Mouse (Mus musculus): ENCODE results near the gene Dnajc5.

The Dnajc5 gene

DNA sequence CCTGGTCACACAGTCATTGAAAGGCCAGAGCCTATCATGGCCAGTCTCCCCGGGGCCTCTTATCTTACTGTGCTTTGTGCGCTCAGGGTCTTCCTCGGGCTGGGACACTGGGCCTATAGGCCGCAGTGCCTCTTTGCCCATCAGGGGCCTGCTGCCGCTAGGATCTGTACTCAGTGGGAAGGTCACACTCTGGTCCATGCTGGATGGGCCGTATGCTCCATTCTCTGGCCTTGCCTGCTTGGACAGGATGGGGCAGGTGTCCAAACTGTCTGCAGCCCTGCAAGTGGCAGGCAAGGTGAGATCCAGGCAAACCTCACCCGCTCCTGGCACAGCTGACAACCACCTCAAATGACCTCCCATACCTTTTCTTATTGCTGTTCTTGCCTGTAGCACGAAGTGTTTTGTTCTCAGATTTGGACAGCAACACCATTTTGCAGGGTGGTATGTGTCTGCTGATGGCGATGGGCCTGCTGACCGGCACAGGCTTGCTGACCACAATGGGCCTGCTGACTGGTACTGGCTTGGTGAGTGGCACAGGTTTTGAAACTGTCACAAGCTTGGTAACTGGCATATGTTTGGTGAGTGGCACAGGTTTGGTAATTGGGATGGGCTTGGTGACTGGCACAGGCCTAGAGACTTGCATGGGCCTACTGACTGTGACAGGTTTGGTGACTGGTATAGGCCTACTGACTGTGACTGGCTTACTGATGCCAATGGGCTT, 68.9 kb downstream of the Dnajc5 start:
- DNase-seq (ENCODE audit: low spot score) = no peak

GRCm38 (mm10) chr2:181589732-181590105, 69.4 kb downstream of the Dnajc5 start:
- DNase-seq (ENCODE audit: low spot score) = no peak

DNA sequence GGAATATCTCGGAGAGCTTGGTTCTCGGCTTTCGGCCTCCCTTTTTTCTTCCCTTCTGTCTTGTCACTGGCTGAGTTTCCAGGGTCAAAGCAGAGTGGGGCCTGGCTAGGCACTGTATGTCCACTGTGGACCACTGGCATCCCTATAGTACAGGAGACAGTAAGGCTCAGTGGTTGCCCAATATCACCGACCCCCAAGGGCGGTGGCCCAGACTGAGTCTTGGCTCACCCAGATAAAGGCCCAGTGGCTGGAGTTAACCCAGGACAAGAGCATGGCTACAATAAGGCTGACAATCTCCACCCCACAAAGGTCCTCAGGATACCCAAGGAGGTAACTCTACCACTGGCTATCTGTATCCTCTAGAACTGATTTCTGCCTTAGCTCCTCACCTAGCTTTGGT, 70.2 kb downstream of the Dnajc5 start:
- DNase-seq (ENCODE audit: low spot score) = no peak

GRCm38 (mm10) chr2:181591528-181592085, 71.3 kb downstream of the Dnajc5 start, which contains the start of gene Prpf6:
Gene Prpf6, plus strand, starts transcription at chr2:181591868.
- no peak for DNase-seq (ENCODE audit: low spot score)

- peak; percentile 61 for DNase-seq (ENCODE audit: low spot score)
Measured at GRCm38 (mm10) chr2:181592231-181593041, 72.2 kb downstream of the Dnajc5 start, which contains the start of gene Zfp512b. Gene Zfp512b, minus strand, starts transcription at chr2:181592803.

DNA sequence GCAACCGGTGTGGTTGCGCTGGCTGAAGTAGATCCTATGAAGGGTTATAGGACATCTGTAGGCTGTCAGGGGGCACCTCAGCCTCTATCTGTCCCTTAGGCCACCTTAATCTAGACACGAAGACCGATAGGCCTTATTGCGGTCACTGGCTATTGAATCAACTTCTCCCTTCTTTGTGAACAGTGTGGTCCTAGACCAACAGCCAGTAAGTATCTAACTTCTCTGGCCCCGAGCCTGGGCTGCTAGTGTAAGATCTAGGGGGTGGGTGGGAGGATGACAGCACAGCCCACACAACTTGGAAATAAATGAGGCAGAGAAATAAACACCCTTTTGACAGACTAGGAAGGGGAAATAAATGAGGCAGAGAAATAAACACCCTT, 72.7 kb downstream of the Dnajc5 start:
- DNase-seq (ENCODE audit: low spot score) = no peak

GRCm38 (mm10) chr2:181593937-181594336, 73.7 kb downstream of the Dnajc5 start:
- DNase-seq (ENCODE audit: low spot score) = no peak

GRCm38 (mm10) chr2:181594946-181595696, 74.8 kb downstream of the Dnajc5 start:
- DNase-seq (ENCODE audit: low spot score) = no peak

DNA sequence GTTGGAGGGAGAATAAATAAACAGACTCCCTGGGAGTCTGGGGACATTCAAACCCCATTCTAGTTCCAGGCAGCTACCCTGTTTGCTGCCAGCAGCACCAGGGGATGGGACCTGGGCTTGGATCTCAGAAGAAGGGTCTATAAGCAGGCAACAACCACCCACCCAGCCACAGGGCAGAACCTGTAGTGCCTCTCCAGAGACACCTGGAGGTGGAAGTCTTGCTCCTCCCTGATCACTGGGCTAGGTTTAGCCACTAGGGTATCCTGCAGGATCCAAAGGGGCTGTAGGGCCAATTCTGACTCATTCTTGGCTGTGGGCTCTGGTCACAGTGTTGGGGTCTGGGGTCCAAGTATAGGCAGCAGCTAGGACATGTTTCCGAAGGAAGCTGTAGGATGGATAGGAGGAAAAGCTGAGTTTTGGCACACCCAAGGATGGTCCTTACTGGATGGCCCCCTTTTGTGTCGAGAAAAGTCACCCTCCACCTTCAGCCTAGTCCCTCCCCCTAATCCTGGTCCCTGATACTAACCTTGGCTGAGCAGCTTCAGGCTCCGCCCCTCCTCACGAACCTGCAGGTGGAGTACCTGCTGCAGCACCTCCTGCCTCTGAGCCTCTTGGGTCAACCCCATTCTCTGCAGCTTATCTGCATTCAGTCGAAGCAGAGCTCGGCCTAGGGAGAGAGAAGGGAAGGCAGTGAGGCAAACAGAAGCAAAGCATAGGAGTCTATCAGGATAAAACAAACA, 76.1 kb downstream of the Dnajc5 start:
- DNase-seq (ENCODE audit: low spot score) = no peak

GRCm38 (mm10) chr2:181597378-181598061, 77.2 kb downstream of the Dnajc5 start:
- DNase-seq (ENCODE audit: low spot score) = no peak

DNA sequence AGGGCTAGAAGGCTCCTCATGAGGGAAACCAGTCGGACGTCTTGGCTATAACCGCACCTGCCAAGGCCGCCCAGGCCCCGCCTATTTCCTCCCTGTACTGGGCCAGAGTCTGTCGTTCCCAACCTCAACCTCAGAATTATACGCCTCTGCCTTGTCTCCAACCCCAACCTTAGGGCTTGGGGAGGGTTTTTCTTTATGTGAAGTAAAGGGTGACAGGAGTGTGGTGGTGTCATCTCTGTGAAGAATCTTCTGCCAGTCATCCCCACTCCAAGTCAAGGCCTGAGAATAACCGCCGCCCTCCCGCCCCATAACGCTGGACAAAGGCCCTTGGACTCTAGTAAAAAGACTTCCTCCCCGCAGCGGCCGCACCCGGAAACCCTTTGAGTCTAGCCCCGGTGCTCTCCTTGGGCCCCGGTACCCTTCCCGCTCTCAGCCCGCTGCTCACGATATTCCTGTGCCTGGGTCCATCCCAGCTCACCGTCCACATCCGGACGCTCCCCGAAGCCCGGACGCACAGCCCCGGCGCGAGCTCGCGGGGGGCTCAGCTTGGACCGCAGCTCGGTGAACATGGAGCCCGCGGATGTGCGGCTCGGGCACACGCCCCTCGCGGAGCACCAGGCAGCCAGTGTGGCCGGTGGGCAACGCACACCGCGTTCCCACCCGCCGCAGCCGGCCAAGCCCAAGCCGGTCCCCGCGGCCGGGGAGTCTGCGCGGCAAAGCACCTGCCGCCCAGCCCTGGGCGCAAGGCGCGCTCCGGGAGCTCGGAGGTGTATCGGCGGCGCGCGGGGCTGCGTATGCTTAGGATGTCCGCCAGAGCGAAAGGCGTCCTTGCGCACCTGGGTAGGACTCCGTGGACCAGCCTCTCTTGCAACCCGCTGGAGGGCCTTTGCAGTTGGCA, 78.4 kb downstream of the Dnajc5 start, which contains the start of gene Samd10:
Gene Samd10, minus strand, starts transcription at position 759 of the 898 bp plus-strand sequence.
- DNase-seq (ENCODE audit: low spot score) = peak; percentile 58

GRCm38 (mm10) chr2:181600226-181600758, 80.0 kb downstream of the Dnajc5 start:
- no peak for DNase-seq (ENCODE audit: low spot score)

GRCm38 (mm10) chr2:181600828-181601750, 80.8 kb downstream of the Dnajc5 start:
- peak; percentile 92 for DNase-seq (ENCODE audit: low spot score)

DNA sequence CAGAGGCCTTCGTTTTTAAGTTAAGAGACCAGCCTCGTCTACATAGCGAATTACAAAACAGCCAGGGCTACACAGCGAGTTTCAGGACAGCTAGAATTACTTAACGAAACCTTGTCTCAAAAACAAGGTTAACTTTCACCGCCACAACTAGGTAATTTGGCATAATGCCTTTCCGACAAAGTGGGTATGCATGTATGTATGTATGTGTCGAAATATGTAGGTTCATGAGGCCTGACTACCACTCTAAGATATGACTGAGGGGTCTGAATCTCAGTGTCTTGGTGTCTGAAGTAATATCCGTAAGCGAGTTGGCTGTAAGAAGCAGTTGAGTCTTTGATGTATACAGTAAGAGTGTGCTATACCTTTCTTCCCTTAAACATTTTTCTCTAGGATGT, 81.5 kb downstream of the Dnajc5 start:
- DNase-seq (ENCODE audit: low spot score) = no peak

GRCm38 (mm10) chr2:181602367-181602766, 82.1 kb downstream of the Dnajc5 start:
- no peak for DNase-seq (ENCODE audit: low spot score)

Measured in urinary bladder, postnatal 25 days (tissue).